Mouse (Mus musculus): Measurements from ENCODE around the gene Pcbd2. TPM values are rescaled to one million over a fixed set of nuclear protein-coding genes. Genes with fewer than 3 reads are reported as not detected.

Pcbd2 gene
- 15.3 and 16.3 TPM in 2 replicates for polyA plus RNA-seq (2015; fragmentation: Nextera tagmentation; extraction: Ambion mirVana)

GRCm38 (mm10) chr13:55727120-55727838 is at the start of gene Pcbd2:
Gene Pcbd2, plus strand, starts transcription at chr13:55727368.
- peaks cover 4% of the 10 kb centered on the region; the same call in 1 of the 2 replicates for H3K4me1 ChIP-seq (replicated peaks; ENCODE audit: control insufficient read depth, insufficient read depth, low read length)
- no peaks in the 10 kb centered on the region for H3K27me3 ChIP-seq (replicated peaks; ENCODE audit: control insufficient read depth, insufficient read depth, low read length)
- H3K9ac ChIP-seq (replicated peaks; ENCODE audit: low read depth, low read length): peak within 1 kb of the TSS; percentile 74
- H3K9me3 ChIP-seq (ENCODE audit: control insufficient read depth, low read length): no peaks in the 10 kb centered on the region
- peak within 1 kb of the TSS; percentile 95 for H3K27ac ChIP-seq (ENCODE audit: low read length)
- peak within 1 kb of the TSS; percentile 66 for H3K4me3 ChIP-seq (replicated peaks; ENCODE audit: low read length)
- under 1% methylated on average over 73 of the region's 73 CpGs for WGBS
- H3K36me3 ChIP-seq (ENCODE audit: control insufficient read depth, insufficient read depth): peaks cover 9% of the 10 kb centered on the region; the same call in 1 of the 2 replicates
- peak; percentile 94 for ATAC-seq
- peak within 1 kb of the TSS; percentile 74 for H3K4me2 ChIP-seq (ENCODE audit: low read length)

GRCm38 (mm10) chr13:55682201-55682600 is 45.0 kb upstream of the Pcbd2 start:
- H3K9me3 ChIP-seq (ENCODE audit: control insufficient read depth, low read length): no peaks in the 10 kb centered on the region
- no peak overlapping the region for H3K4me2 ChIP-seq (ENCODE audit: low read length)
- peaks cover 24% of the 10 kb centered on the region for H3K36me3 ChIP-seq (ENCODE audit: control insufficient read depth, insufficient read depth)
- 77% methylated on average over 9 of the region's 9 CpGs for WGBS
- no peak overlapping the region for H3K9ac ChIP-seq (replicated peaks; ENCODE audit: low read depth, low read length)
- no peaks in the 10 kb centered on the region for H3K27me3 ChIP-seq (replicated peaks; ENCODE audit: control insufficient read depth, insufficient read depth, low read length)
- no peak overlapping the region for H3K27ac ChIP-seq (ENCODE audit: low read length)
- no peak overlapping the region for H3K4me3 ChIP-seq (replicated peaks; ENCODE audit: low read length)
- ATAC-seq: no peak
- 0 out of 2 replicates have a peak, but pooled peaks cover 3% of the 10 kb centered on the region for H3K4me1 ChIP-seq (replicated peaks; ENCODE audit: control insufficient read depth, insufficient read depth, low read length)

DNA sequence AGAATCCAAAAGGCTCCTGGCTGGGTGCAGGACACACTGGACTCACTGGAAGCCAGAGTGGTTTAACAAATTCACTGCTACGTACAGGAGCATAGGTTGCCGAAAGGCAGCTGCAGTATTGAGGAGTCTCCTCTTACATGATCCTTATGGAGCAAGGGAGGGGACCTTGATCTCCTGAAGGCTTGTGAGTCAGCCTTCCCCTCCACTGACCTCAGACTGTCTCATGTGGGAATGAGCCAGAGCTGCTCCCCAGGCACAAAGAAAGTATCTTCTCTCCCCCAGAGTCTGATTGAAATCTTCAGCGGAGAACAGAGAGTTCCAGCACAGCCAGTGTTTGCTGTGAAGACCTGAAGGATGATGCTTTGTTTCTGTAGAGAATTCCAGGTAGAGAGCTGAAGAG is 43.6 kb upstream of the Pcbd2 start:
- Histone ChIP-seq H3K9ac (replicated peaks; ENCODE audit: low read depth, low read length) (no peak overlapping the region), H3K9me3 (ENCODE audit: control insufficient read depth, low read length) (no peaks in the 10 kb centered on the region), H3K27ac (ENCODE audit: low read length) (no peak overlapping the region), H3K27me3 (replicated peaks; ENCODE audit: control insufficient read depth, insufficient read depth, low read length) (no peaks in the 10 kb centered on the region), H3K36me3 (ENCODE audit: control insufficient read depth, insufficient read depth) (peaks cover 20% of the 10 kb centered on the region), H3K4me2 (ENCODE audit: low read length) (no peak overlapping the region), H3K4me3 (replicated peaks; ENCODE audit: low read length) (no peak overlapping the region), H3K4me1 (replicated peaks; ENCODE audit: control insufficient read depth, insufficient read depth, low read length) (0 out of 2 replicates have a peak, but pooled peaks cover 3% of the 10 kb centered on the region)
- no peak for ATAC-seq
- 94% methylated on average over 3 of the region's 3 CpGs for WGBS

DNA sequence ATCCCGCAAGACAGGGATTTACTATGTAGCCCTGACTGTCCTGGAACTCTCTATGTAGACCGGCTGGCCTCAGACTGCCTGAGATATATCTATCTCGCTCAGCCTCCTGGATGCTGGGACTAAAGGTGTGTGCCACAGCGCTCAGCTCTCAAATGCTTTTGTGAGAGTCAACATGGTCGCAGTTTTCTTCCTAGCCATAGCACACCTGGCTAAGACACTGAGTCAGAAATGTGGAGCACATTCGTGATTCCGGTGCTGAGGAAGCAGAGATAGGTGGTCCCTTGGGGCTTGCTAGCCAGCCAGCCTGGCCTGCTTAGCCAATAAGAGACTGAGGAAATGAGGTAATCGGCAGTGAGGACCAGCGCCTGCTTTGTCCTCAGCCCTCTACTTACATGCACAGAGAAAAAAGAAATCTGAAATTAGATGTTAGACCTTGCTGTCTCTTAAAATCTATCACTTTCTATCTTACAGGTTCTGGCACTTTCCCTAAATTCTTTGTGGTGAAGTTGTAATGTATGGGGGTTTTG is 41.0 kb upstream of the Pcbd2 start:
- Histone ChIP-seq H3K4me2 (ENCODE audit: low read length) (no peak overlapping the region), H3K4me1 (replicated peaks; ENCODE audit: control insufficient read depth, insufficient read depth, low read length) (0 out of 2 replicates have a peak, but pooled peaks cover 3% of the 10 kb centered on the region), H3K27ac (ENCODE audit: low read length) (no peak overlapping the region), H3K4me3 (replicated peaks; ENCODE audit: low read length) (no peak overlapping the region), H3K36me3 (ENCODE audit: control insufficient read depth, insufficient read depth) (peaks cover 5% of the 10 kb centered on the region; the same call in 1 of the 2 replicates), H3K9ac (replicated peaks; ENCODE audit: low read depth, low read length) (no peak overlapping the region), H3K9me3 (ENCODE audit: control insufficient read depth, low read length) (no peaks in the 10 kb centered on the region), H3K27me3 (replicated peaks; ENCODE audit: control insufficient read depth, insufficient read depth, low read length) (no peaks in the 10 kb centered on the region)
- 81% methylated on average over 9 of the region's 9 CpGs for WGBS
- no peak for ATAC-seq

DNA sequence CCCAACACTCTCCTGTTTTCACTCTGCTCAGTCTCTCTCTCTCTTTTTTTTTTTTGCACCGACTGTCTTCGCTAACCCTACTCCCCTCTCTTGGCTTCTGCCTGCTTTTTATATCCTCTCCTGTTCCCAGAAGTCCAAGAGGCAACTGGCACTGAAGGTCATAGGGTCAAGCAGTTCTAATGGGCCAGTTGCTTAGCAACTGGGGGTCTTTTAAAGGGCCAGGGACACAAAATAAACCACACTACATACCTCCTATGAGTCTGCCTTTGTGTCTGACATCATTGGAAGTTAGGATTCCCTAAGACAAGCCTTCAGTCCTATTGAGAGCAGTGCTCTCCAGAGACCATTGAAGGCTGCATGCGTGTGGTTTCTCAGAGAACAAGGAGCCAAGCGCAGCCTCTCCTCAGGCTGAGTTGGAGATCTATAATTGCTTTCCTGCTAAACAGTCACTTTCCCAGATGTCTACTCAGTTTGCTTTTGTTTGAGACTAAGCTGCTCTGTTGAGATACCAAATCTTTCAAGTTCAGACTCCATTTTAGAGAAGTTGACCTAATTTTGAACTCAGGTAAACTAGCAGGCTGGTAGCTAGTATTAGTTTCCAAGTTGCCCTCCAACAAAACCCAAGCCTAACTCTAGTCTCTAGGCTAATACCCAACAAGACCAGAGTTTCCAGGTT is 39.1 kb upstream of the Pcbd2 start:
- Histone ChIP-seq H3K4me2 (ENCODE audit: low read length) (no peak overlapping the region), H3K4me1 (replicated peaks; ENCODE audit: control insufficient read depth, insufficient read depth, low read length) (0 out of 2 replicates have a peak, but pooled peaks cover 3% of the 10 kb centered on the region), H3K36me3 (ENCODE audit: control insufficient read depth, insufficient read depth) (no peaks in the 10 kb centered on the region), H3K9me3 (ENCODE audit: control insufficient read depth, low read length) (no peaks in the 10 kb centered on the region), H3K27ac (ENCODE audit: low read length) (no peak overlapping the region), H3K9ac (replicated peaks; ENCODE audit: low read depth, low read length) (no peak overlapping the region), H3K4me3 (replicated peaks; ENCODE audit: low read length) (no peak overlapping the region), H3K27me3 (replicated peaks; ENCODE audit: control insufficient read depth, insufficient read depth, low read length) (no peaks in the 10 kb centered on the region)
- 19% methylated on average over 4 of the region's 4 CpGs for WGBS
- no peak for ATAC-seq

GRCm38 (mm10) chr13:55692535-55693242 is 34.5 kb upstream of the Pcbd2 start, which contains the start of gene B230219D22Rik:
Gene B230219D22Rik, plus strand, starts transcription at chr13:55693124.
- Histone ChIP-seq H3K27me3 (replicated peaks; ENCODE audit: control insufficient read depth, insufficient read depth, low read length) (no peaks in the 10 kb centered on the region), H3K4me1 (replicated peaks; ENCODE audit: control insufficient read depth, insufficient read depth, low read length) (peaks cover 22% of the 10 kb centered on the region), H3K27ac (ENCODE audit: low read length) (peak within 1 kb of the TSS; percentile 97), H3K4me2 (ENCODE audit: low read length) (peak within 1 kb of the TSS; percentile 74), H3K36me3 (ENCODE audit: control insufficient read depth, insufficient read depth) (no peaks in the 10 kb centered on the region), H3K9ac (replicated peaks; ENCODE audit: low read depth, low read length) (peak within 1 kb of the TSS; percentile 100), H3K9me3 (ENCODE audit: control insufficient read depth, low read length) (no peaks in the 10 kb centered on the region), H3K4me3 (replicated peaks; ENCODE audit: low read length) (peak within 1 kb of the TSS; percentile 94)
- WGBS: 4% methylated on average over 47 of the region's 51 CpGs
- peak; percentile 99 for ATAC-seq

DNA sequence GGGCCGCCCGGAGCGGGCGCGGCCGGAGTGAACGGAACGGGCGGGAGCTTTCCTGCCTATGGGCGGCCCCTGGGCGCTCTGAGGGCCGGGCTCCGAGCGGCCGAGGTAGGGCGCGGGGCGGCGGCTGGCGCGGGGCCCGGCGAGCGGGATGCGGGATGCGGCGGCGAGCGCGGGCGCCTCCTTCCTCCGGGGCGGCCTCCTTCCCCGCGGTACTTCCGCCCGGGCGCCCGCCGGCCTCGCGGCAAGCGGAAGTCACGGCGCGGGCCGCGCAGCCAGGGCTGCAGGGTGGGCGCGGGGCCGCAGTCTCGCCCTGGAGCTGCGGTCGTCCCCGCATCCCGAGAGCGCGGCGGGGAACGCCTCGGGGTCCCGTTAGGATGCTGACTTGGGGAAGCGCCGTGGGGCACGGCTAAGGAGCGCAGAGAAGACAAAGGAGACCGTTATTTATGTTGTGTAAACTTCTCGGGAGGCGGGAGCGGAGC is 33.9 kb upstream of the Pcbd2 start:
- H3K36me3 ChIP-seq (ENCODE audit: control insufficient read depth, insufficient read depth): no peaks in the 10 kb centered on the region
- H3K4me3 ChIP-seq (replicated peaks; ENCODE audit: low read length): peak overlapping the region; percentile 94
- peaks cover 22% of the 10 kb centered on the region for H3K4me1 ChIP-seq (replicated peaks; ENCODE audit: control insufficient read depth, insufficient read depth, low read length)
- WGBS: under 1% methylated on average over 55 of the region's 70 CpGs
- no peaks in the 10 kb centered on the region for H3K9me3 ChIP-seq (ENCODE audit: control insufficient read depth, low read length)
- H3K27me3 ChIP-seq (replicated peaks; ENCODE audit: control insufficient read depth, insufficient read depth, low read length): no peaks in the 10 kb centered on the region
- peak overlapping the region; percentile 97 for H3K27ac ChIP-seq (ENCODE audit: low read length)
- ATAC-seq: peak; percentile 76
- peak overlapping the region; percentile 64 for H3K4me2 ChIP-seq (ENCODE audit: low read length)
- H3K9ac ChIP-seq (replicated peaks; ENCODE audit: low read depth, low read length): peak overlapping the region; percentile 100

GRCm38 (mm10) chr13:55694110-55694509 is 33.1 kb upstream of the Pcbd2 start:
- H3K36me3 ChIP-seq (ENCODE audit: control insufficient read depth, insufficient read depth): peaks cover 2% of the 10 kb centered on the region
- no peak for ATAC-seq
- H3K4me2 ChIP-seq (ENCODE audit: low read length): peak overlapping the region; percentile 64
- no peaks in the 10 kb centered on the region for H3K9me3 ChIP-seq (ENCODE audit: control insufficient read depth, low read length)
- no peak overlapping the region for H3K27ac ChIP-seq (ENCODE audit: low read length)
- peak overlapping the region; percentile 100 for H3K9ac ChIP-seq (replicated peaks; ENCODE audit: low read depth, low read length)
- H3K27me3 ChIP-seq (replicated peaks; ENCODE audit: control insufficient read depth, insufficient read depth, low read length): no peaks in the 10 kb centered on the region
- WGBS: 13% methylated on average over 8 of the region's 8 CpGs
- peak overlapping the region; percentile 94 for H3K4me3 ChIP-seq (replicated peaks; ENCODE audit: low read length)
- H3K4me1 ChIP-seq (replicated peaks; ENCODE audit: control insufficient read depth, insufficient read depth, low read length): peaks cover 22% of the 10 kb centered on the region

Data from forebrain, embryonic 16.5 days (tissue).